Mouse (Mus musculus) cerebellum, adult 2 months (tissue): Measurements from ENCODE around the gene Insrr.
"Not testable (repeated sequence)": the region's sequence is repeated elsewhere in the genome, so short reads cannot be mapped to it uniquely, and the experiment has no call there.

Experiments
- CTCF ChIP-seq: fragments of 200-500 bp; IDR thresholded peaks from 2 replicates; pipeline ENCODE4 v1.5.1; 2011; ENCODE audit warnings: low read depth, mild to moderate bottlenecking, control low read depth, low read length, moderate library complexity, borderline replicate concordance; ENCODE audit not compliant: insufficient read depth
- POLR2A ChIP-seq: fragments of 200-500 bp; IDR thresholded peaks from 2 replicates; pipeline ENCODE4 v1.6.1; 2011; ENCODE audit warnings: low read length, control low read depth, borderline replicate concordance; ENCODE audit not compliant: insufficient read depth

GRCm38 (mm10) chr3:87864111-87864510 is 67.4 kb downstream of the Insrr start:
- TF ChIP-seq CTCF, POLR2A: not testable (repeated sequence)
